Mouse (Mus musculus): ENCODE results near the gene Lsm3.

Gene Lsm3

DNA sequence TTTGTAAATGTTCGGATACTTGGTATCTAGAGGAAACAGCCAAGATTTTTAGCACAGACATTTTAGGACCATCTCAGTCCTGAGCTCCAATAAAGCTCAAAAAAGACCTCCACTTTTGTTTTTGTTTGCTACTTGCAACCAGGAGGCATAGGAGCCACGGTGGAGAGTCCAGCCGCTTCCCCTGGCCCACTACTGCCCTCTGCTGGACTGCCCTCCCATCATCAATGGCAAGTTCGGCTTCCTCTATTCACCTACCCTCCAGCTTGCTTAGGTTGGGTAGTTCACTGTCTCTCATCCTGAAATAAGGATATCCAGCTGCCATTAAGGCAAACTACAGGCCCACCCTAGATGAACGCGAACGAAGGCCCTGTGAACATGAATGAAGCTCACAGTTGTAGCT, 6.4 kb upstream of the Lsm3 start:
- DNase-seq (ENCODE audit: low read depth, low spot score), result peak; percentile 76

DNA sequence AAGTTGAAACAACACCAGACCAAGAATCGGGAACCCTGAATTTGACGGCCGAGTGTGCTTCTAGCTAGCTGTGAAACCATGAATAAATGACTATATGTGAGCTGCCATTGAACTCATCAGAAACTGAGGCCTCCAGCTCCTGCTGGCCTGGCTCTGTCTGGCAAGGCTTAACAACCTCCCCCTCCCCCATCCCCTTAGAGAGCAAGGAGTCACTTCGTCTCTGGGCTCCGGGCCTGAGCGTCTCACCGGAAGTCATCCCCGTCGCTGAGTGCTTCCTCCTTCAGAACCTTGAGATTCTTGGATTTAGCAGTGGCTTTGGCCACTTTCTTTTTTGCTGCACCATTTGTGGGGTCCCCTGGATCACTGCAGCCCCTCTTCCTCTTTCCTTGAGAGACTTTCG, 5.5 kb upstream of the Lsm3 start:
- no peak for DNase-seq (ENCODE audit: low read depth, low spot score)

DNA sequence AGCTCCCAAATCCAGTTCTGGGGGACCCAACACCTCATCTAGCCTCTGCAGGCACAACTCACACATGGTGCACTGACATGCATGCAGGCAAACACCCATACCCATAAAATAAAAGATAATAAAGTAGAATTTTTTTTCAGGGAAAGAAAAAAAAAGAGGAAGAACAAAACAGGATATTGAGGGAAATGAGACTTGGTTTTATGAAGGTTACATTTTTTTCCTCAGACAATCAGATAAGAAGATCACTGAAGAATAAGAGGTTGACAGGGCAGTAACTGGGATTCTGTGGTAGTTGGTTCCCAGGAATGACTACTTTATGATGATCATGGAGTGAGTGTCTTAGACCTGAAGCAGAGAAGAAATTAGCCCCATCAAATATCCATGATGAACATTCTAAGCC, 1.6 kb upstream of the Lsm3 start:
- no peak for DNase-seq (ENCODE audit: low read depth, low spot score)

DNA sequence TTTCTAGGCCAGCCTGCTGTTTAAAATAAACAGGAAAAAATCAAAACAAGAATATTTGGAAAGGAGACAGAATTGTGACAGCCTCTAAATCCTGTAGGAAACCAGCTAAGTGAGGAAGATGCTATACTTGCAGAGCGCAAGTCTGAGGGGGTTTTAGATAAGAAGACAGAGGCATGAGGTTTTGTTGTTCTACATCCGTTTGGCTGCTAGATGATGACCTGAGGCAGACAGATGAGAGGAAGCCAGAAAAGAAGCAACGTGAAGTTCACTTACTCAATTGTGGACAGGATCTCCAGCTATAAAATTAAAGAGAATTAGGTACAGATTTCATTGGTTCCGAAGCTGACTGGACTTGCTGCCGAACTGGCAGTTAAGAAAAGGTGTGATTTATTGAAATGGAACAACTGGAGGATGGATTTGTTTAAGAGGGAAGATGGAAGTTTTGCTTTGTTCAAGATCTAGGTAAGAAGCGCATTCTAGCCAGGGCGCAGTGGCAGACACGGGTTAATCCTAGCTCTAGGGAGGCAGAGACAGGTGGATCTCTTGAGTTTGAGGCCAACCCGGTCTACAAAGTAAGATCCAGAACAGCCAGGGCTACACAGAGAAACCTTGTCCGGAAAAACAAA, 878 bp upstream of the Lsm3 start:
- DNase-seq (ENCODE audit: low read depth, low spot score), result no peak

DNA sequence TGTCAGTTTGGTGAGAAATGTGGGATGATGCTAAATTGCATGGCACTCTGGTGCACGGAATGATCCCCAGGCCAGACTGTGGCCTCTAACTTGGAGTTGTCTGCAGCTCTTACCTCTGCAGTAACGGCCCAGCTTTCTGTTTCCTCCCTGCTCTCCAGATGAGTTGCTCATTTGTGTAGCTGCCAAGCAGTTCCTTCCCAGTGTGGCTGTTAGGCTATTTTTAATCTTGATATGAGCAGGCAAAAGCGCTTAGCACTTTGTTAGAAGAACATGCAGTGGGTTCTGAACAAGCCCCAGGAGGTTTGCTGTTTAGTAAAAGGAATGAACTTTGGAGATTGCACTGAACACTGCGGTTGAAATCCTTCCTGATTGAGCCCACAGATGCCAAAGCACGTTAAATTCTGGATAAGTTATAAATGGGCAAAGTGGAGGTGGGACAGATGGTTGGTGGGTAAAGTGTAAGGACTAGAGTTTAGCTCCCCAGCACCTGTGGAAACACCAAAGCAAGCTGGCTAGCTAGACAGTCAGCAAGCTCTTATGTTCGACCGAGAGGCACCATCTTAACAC, 2.8 kb downstream of the Lsm3 start:
- DNase-seq (ENCODE audit: low read depth, low spot score), result peak; percentile 76

DNA sequence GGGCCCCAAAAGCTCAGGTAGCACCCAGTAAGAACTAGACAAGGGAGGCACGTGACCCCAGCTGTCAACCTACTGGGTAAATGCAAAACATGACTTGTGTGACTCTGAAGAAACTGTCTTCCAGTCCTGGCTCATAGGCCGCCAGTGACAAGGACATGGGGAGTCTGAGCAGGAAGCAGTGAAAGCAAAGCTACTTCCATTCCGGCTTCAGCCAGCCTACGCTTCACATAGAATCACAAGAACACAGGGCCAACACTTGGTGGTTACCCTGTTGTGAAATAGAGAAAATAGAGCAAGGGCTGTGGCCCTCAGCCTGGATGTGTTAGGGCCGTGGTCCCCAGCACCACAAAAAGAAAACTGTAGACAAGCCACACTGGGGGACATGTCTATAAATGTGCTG, 7.1 kb downstream of the Lsm3 start:
- no peak for DNase-seq (ENCODE audit: low read depth, low spot score)

DNA sequence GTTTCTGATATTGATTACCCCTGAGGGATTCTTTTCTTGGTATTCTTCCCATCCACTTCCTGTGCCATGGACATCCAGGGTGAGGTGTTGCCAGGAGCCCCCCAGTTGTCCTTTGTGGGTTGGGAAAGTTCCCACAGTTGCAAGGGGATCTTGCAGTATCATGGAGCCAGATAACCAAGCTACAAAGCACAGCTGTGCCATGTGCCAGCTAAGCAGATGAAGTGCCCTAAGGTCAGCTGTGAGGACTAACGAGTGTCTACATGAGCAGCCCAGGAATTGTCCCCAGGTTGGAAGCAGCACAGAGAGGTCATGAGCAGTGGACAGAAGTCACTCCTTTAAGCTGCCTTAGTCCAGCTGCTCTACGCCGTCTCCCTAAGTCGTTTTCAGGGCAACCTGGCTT, 9.8 kb downstream of the Lsm3 start:
- DNase-seq (ENCODE audit: low read depth, low spot score), result no peak

DNA sequence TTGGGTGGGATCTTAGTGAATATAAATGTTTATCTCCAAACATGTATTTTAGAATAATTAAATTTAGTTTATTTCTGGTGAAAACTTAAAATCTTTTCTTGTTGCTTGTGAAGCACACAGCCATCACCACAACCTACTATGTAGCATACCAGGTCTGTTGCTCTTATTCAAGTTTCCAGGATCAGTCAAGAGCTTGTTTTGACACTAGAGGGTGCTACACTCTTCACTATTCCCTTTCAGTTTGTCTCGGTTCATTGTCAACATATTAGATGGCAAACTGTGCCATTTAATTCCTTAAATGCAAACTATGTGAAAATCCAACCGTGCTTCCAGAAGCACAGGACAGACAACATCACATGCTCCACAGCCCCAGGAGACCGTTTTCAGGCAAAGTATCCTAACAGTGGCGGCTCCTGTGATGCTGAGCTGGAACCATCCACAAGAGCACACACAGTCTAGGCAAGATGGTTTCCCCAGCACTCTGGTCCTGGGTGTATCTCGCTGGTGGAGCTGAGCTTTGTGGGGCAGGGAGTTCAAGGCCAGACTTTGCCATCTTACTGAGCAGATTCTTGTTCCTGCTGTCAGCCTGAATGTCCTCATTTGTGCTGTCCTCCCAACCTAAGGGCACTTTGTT, 11.6 kb downstream of the Lsm3 start:
- peak; percentile 79 for DNase-seq (ENCODE audit: low read depth, low spot score)

DNA sequence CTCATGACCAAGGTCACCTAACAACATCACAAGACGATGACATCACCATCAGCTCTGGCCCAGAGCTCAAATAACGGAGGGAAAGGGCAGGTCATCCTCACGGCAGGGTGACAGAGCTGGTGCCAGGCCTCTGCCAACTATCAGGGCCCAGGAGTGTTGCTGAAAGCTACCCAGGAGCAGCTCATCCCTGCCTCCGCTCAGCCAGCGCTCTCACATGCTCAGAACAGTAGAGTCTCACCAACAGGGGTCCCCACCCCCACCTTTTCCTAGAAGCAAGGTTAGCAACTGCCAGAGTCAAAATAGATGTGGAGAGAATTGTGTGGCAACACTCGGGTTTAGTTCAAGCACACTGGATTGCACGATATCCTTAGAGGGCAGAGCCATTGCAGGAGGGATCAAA, 12.5 kb downstream of the Lsm3 start:
- no peak for DNase-seq (ENCODE audit: low read depth, low spot score)

DNA sequence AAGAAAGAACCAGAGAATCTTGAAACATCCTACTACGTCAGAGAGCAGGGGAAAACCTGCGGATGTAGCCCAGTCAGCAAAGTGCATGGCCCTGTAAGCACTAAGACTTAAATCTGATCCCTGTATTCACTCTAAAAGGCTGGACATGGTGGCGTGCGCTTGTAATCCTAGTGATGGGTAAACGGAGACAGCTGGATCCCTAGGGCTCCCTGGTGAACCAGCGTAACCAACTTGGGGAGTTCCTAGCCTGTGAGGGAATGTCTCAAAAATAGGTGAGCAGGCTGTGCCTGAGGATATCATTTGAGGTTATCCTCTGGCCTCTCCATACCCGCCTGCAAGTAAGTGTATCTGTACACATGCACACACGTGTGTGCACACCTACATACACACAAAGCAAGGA, 14.9 kb downstream of the Lsm3 start:
- DNase-seq (ENCODE audit: low read depth, low spot score), result no peak

DNA sequence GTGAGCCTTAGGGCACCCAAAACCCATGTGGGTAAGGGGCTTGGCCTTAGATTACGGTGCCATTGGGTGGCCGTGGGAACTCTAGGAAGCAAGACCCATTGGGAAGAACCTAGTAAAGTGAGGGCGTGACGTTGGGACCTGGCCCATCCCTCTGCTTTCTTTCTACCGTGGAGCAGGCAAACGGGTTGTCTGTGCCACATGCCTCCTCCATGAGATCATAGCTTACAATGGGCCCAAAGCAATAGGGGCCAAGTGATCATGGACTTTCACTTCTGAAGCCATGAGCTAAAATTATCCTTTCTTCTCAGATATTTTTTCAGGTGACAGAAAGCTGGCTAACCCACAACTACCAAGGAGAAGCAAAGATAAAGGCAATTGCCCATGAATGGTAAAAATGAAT, 15.5 kb downstream of the Lsm3 start:
- no peak for DNase-seq (ENCODE audit: low read depth, low spot score)

DNA sequence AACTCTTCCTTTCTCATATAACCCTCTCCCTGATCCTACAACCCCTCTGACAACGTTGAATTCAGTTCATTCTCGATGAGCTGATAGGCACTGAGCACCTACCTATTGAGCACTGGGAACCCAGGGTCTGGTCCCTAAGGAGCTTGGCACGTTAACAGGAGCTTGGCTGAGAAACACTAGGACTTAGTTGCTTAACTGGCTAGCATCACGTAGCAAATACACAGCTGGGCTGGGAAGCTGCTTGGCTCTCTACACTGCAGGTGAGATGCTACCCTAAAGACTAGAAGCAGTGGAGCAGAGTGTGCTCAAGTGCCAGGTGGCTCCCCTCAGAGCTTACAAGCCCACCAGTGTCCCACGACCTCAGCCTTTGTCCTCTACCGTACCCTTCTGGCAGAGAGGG, 16.9 kb downstream of the Lsm3 start:
- DNase-seq (ENCODE audit: low read depth, low spot score), result no peak

DNA sequence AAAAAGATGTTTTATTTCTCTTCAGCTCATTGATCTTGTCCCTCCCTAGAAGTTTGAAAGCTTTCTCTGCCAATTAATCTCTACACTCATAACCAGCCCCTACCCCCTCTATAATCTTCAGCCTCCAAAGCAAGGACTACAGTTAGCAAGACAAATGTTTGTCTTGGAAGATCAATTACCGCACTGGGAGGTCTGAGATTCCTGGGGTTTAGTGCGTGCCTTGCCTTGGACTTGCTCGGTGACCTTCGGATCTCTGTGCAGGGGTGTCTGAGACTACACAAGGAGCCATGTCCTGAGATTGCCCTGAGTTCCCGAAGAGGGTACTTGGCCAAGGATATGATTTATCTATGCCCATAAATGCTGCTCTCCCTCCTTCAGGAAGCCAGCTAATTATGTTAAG, 17.6 kb downstream of the Lsm3 start:
- DNase-seq (ENCODE audit: low read depth, low spot score), result no peak

DNA sequence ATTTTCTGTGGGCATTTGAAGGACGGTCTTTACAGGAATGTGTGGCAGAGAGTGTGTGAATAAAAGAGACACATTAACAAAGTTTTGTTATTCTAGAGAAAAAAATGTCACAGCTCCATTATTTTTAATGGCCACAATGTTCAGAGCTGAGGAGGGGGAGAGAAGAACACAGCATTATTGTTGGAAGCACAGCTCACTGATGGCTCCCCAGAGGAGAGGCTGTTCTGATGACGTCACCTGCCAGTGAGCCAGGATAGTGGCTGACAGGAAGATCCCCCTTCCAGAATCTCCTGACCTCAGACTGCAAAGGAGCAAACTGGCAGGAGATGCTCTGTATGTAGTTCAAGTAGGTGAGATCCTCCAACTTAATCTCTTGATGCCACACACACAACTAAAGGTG, 18.0 kb downstream of the Lsm3 start:
- peak; percentile 34 for DNase-seq (ENCODE audit: low read depth, low spot score)

DNA sequence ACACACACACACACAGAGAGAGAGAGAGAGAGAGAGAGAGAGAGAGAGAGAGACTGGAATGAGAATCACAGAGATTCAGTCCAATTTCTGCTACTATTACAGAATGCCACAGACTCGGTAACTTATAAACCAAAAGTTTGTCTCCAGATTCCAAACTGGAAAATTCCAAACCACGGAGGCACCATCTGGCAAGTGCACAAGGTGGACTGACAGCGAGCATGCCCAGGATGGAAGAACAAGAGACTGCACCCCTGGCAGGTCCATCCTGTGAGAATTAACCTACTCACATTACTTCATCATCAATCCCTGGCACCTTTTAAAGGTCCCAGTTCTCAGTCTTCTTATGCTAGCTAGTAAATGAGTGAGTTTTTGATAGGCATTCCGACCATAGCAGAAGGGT, 18.5 kb downstream of the Lsm3 start:
- no peak for DNase-seq (ENCODE audit: low read depth, low spot score)

DNA sequence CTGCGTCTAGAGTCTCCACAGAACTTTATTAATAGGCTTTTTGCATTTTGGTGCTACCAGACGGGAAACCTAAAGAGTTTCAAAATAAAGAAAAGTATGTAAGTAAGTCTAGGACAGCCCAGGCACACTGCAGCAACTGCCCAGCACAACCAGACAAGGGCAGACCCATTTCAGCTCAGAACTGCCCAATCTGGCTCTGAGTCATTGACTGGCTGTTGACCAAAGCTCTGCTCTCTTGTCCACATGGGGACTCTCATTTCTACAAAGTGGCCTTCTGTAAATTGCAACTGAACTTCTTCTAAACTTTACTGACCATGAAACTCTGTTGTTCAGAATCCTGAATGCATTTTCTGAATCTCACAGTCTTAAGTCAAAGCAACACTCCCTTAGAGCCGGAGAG, 19.5 kb downstream of the Lsm3 start:
- DNase-seq (ENCODE audit: low read depth, low spot score), result peak; percentile 31

DNA sequence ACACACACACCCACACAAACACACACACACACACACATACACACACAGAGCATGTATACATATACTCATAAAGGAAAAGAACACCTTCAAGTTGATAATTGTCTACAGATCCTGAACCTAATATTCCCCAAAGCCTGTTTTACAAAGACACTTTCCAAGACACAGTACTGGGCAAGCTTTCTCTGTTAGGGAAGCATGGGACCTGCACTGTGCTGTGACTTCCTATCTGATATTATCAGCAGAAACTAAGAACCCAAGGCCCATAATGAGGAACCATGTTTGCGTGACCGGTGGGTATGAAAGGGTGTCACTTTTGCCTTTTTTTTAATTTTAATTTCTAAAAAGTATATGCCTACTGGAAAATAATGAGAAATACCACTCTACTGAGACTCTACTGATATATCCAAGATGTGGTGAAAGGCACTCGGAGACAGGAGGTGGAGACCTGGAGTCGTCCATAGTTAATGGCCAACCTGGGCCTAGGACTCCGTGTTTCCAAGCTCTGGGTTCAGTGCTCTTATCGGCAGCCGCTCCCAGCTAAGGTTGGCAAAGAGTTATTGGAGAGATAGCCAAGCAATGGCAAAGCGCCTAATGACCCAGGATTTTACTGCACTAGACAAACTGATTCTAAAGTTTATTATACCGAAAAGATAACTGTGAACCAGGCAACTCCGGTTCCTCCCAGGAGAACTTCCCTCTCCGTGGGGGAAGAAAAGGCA, 20.5 kb downstream of the Lsm3 start:
- DNase-seq (ENCODE audit: low read depth, low spot score), result no peak

DNA sequence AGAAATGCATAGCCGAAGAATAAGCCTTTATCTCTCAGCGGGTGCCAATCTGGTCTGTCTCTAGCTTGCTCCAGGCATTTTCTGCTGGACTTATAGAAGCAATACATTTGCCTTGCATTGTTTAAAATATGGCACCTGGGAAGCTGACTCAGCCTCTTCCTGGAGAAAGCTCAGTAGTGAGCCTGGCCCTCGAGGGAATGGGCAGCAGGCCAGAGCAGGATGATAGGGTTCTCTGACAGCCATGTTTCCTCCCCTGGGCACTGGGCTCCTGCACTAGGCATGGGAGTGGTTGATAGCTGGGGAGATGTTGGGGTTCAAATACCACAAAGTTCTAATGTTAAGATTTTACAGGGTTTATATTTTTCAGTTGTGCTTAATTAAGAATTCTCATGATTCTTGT, 25.5 kb downstream of the Lsm3 start:
- no peak for DNase-seq (ENCODE audit: low read depth, low spot score)

DNA sequence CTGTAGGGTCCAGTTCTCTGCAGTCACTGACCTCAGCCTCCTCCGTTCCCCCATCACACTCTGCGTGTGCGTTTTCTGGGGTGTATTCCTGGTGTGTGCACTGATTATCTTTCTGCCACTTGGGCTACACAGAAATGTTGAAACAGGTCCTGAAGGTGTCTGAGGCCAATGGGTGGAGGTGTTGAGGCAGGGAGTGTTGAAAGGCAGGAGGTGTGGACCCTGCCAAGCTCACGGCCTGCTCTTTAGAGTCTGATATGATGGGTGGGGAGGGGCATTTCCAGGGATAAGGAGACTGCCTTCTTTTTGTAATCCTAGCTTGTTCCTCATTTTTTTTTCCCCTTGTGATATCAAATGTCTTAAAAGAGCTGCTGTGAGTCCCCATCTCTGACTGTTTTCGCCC, 27.3 kb downstream of the Lsm3 start:
- DNase-seq (ENCODE audit: low read depth, low spot score), result no peak

DNA sequence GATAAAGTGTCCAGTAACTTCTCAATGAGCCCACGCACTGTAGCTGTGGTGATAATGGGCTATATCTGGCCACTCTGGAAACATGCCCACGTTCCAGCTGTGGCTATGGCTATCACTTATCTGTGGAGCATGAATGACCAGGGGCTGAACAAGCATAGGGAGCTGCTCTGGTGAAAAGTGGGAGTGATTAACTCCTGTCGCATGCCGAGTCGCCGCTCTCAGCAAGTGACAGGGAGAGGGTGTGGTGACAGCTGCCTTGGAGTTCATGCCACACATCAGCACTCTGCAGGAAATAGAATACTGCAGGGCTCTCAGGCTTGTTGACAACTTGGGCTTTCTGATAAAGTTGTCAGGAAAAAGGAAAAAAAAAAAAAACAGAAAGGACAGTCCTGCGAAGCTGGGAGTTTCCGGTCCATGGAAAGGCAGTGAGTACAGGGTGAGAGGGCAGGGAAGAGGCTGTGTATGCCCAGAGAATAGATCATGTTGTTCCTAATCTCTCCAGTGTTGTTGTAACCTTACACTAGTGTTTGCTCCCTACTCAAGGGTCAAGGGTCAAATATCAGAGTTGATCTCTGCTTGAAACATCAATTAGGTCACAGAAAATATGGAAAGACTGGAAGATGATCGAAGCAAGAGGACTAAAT, 30.6 kb downstream of the Lsm3 start:
- no peak for DNase-seq (ENCODE audit: low read depth, low spot score)

DNA sequence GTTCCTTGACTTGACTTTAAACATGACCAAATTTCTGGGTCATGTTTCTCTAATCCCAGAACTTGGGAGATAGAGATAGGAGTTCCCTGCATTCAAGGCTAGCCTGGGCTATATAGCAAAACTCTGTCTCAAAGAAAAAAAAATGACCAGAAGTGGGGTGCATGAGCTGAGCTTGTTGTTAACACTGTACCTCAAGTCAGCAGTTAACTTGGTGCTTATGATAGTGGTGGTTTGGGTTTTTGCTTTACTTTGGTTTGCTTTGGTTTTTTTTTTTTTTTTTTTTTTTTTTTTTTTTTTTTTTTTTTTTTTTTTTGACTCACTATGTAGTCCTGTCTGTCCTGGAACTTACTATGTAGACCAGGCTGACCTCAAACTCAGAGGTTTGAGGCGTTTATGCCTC, 31.6 kb downstream of the Lsm3 start:
- DNase-seq (ENCODE audit: low read depth, low spot score), result no peak

DNA sequence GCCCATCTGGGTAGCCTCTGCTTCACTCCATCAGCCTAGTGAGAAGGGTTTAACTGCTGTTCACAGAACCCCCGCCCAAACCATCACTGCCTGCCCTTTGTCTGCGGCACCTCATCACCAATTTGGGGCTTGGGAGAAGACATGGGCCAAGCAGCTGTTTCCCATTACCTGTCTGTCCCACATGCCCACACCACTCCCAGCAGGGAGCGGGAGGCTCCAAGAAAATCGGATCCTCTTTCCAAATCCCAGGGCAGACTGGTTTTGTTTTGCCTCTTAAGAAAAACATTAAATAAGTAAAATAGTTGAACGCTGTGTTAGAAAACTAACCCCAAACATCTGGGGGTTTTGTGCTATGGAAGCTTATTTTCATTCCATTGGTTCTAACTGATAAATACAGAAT, 33.9 kb downstream of the Lsm3 start:
- DNase-seq (ENCODE audit: low read depth, low spot score), result no peak

DNA sequence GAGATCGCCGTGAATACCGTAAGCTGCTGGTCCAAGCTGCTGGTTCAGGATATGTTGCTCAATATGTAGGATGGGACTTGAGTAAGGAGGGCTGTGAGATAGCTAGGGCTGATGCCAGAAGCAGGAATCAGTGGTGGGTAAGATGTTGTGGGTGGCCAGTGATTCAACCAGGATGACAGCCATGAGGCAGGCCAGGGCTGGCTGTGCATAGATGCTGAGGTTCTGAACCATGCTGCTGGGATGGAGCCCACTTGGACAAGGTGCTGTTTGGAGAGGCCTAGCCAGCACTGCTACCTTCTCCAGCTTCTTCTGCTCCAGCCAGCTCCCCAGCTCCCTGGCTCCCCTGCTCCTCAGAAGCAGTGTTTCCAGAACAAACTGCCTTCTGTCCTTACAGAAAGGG, 35.9 kb downstream of the Lsm3 start:
- peak; percentile 55 for DNase-seq (ENCODE audit: low read depth, low spot score)
